Mouse (Mus musculus): ENCODE data around the gene Col4a3bp. TPM values are rescaled to one million over a fixed set of nuclear protein-coding genes. Genes with fewer than 3 reads are reported as not detected.
"Not testable (repeated sequence)": the region's sequence is repeated elsewhere in the genome, so short reads cannot be mapped to it uniquely, and the experiment has no call there.

Col4a3bp gene
- total and polyA plus RNA-seq, 2 experiments from 2014 or later: 9.5 to 35.0 TPM

DNA sequence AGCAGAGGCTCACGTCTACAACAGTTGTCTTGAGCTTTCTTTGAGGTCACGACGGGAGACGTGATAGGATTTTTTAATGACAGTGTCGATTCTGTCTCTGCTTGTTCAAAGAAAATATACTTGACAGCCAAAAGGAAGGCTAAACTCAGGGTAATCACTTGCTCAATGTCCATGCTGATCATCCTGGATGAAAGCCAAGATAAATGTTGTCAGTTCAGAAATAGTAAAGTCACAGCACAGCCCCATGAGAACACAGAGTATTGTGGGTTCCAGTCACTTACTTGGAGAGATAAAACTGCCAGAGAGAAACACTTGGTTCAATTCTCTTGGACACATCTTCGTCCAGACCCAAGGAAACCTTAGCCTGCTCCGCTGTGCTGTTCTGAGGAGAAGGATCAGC, 116.5 kb downstream of the Col4a3bp start:
- Histone ChIP-seq H3K4me3 (ENCODE audit: low read length) (no peak overlapping the region), H3K9me3 (ENCODE audit: low read length) (no peaks in the 10 kb centered on the region), H3K36me3 (ENCODE audit: insufficient read depth, low read length) (peaks cover 82% of the 10 kb centered on the region), H3K4me2 (ENCODE audit: low read depth, low read length) (no peak overlapping the region), H3K27ac (no peak overlapping the region), H3K27me3 (ENCODE audit: insufficient read depth, low read length) (no peaks in the 10 kb centered on the region), H3K9ac (replicated peaks; ENCODE audit: low read length) (no peak overlapping the region), H3K4me1 (ENCODE audit: insufficient read depth, low read length) (no peaks in the 10 kb centered on the region)
- ATAC-seq: no peak
- DNase-seq (ENCODE audit: low spot score): no peak
- no peak for TF ChIP-seq CTCF (IDR thresholded peaks at IDR 0.05; ENCODE audit: low read depth)
- 84% methylated on average over 7 of the region's 7 CpGs for WGBS

GRCm38 (mm10) chr13:96660095-96660860, 117.9 kb downstream of the Col4a3bp start:
- no peak overlapping the region for H3K9ac ChIP-seq (replicated peaks; ENCODE audit: low read length)
- no peak for TF ChIP-seq CTCF (IDR thresholded peaks at IDR 0.05; ENCODE audit: low read depth)
- H3K9me3 ChIP-seq (ENCODE audit: low read length): no peaks in the 10 kb centered on the region
- H3K4me2 ChIP-seq (ENCODE audit: low read depth, low read length): no peak overlapping the region
- peak; percentile 19 for DNase-seq (ENCODE audit: low spot score)
- WGBS: 37% methylated on average over 10 of the region's 10 CpGs
- no peak overlapping the region for H3K4me3 ChIP-seq (ENCODE audit: low read length)
- no peak overlapping the region for H3K27ac ChIP-seq
- ATAC-seq: peak; percentile 67
- peaks cover 78% of the 10 kb centered on the region for H3K36me3 ChIP-seq (ENCODE audit: insufficient read depth, low read length)
- no peaks in the 10 kb centered on the region for H3K27me3 ChIP-seq (ENCODE audit: insufficient read depth, low read length)
- no peaks in the 10 kb centered on the region for H3K4me1 ChIP-seq (ENCODE audit: insufficient read depth, low read length)

GRCm38 (mm10) chr13:96663120-96663519, 120.7 kb downstream of the Col4a3bp start:
- ATAC-seq; H3K4me2 ChIP-seq (ENCODE audit: low read depth, low read length); H3K4me3 ChIP-seq (ENCODE audit: low read length); DNase-seq (ENCODE audit: low spot score); H3K4me1 ChIP-seq (ENCODE audit: insufficient read depth, low read length); H3K9ac ChIP-seq (replicated peaks; ENCODE audit: low read length); H3K27me3 ChIP-seq (ENCODE audit: insufficient read depth, low read length); H3K27ac ChIP-seq; H3K9me3 ChIP-seq (ENCODE audit: low read length): not testable (repeated sequence)
- 96% methylated on average over 4 of the region's 4 CpGs for WGBS
- peaks cover 64% of the 10 kb centered on the region for H3K36me3 ChIP-seq (ENCODE audit: insufficient read depth, low read length)

- H3K36me3 ChIP-seq (ENCODE audit: insufficient read depth, low read length): peaks cover 50% of the 10 kb centered on the region
These were observed 122.1 kb downstream of the Col4a3bp start for GRCm38 (mm10) chr13:96664419-96664974.

GRCm38 (mm10) chr13:96670019-96670405, 127.6 kb downstream of the Col4a3bp start:
- Histone ChIP-seq H3K4me1 (ENCODE audit: insufficient read depth, low read length) (peaks cover 20% of the 10 kb centered on the region; the same call in 1 of the 2 replicates), H3K27me3 (ENCODE audit: insufficient read depth, low read length) (no peaks in the 10 kb centered on the region), H3K9me3 (ENCODE audit: low read length) (no peaks in the 10 kb centered on the region), H3K36me3 (ENCODE audit: insufficient read depth, low read length) (peaks cover 10% of the 10 kb centered on the region), H3K4me3 (ENCODE audit: low read length) (peak overlapping the region; percentile 92), H3K9ac (replicated peaks; ENCODE audit: low read length) (peak overlapping the region; percentile 89), H3K4me2 (ENCODE audit: low read depth, low read length) (peak overlapping the region; percentile 80), H3K27ac (peak overlapping the region; percentile 96)
- no peak for TF ChIP-seq CTCF (IDR thresholded peaks at IDR 0.05; ENCODE audit: low read depth)
- DNase-seq (ENCODE audit: low spot score) (no peak), ATAC-seq (no peak)
- 2% methylated on average over 13 of the region's 13 CpGs for WGBS

More at GRCm38 (mm10) chr13:96664419-96664974, 122.1 kb downstream of the Col4a3bp start:
- H3K9me3 ChIP-seq (ENCODE audit: low read length): no peaks in the 10 kb centered on the region
- ATAC-seq (no peak), DNase-seq (ENCODE audit: low spot score) (no peak)
- peaks cover 13% of the 10 kb centered on the region; the same call in 1 of the 2 replicates for H3K4me1 ChIP-seq (ENCODE audit: insufficient read depth, low read length)
- no peak for TF ChIP-seq CTCF (IDR thresholded peaks at IDR 0.05; ENCODE audit: low read depth)
- H3K4me2 ChIP-seq (ENCODE audit: low read depth, low read length): no peak overlapping the region
- H3K27ac ChIP-seq: no peak overlapping the region
- H3K27me3 ChIP-seq (ENCODE audit: insufficient read depth, low read length): no peaks in the 10 kb centered on the region
- WGBS: 90% methylated on average over 7 of the region's 7 CpGs
- no peak overlapping the region for H3K4me3 ChIP-seq (ENCODE audit: low read length)
- H3K9ac ChIP-seq (replicated peaks; ENCODE audit: low read length): no peak overlapping the region

- H3K4me1 ChIP-seq (ENCODE audit: insufficient read depth, low read length): peaks cover 20% of the 10 kb centered on the region; the same call in 1 of the 2 replicates
- DNase-seq (ENCODE audit: low spot score) (peak; percentile 99), ATAC-seq (peak; percentile 100)
- no peaks in the 10 kb centered on the region for H3K27me3 ChIP-seq (ENCODE audit: insufficient read depth, low read length)
- no peak for TF ChIP-seq CTCF (IDR thresholded peaks at IDR 0.05; ENCODE audit: low read depth)
- peak within 1 kb of the TSS; percentile 96 for H3K27ac ChIP-seq
- no peaks in the 10 kb centered on the region for H3K9me3 ChIP-seq (ENCODE audit: low read length)
- peak within 1 kb of the TSS; percentile 80 for H3K4me2 ChIP-seq (ENCODE audit: low read depth, low read length)
- H3K36me3 ChIP-seq (ENCODE audit: insufficient read depth, low read length): peaks cover 6% of the 10 kb centered on the region; the same call in 1 of the 2 replicates
- H3K4me3 ChIP-seq (ENCODE audit: low read length): peak within 1 kb of the TSS; percentile 92
- H3K9ac ChIP-seq (replicated peaks; ENCODE audit: low read length): peak within 1 kb of the TSS; percentile 89
- under 1% methylated on average over 67 of the region's 70 CpGs for WGBS
These were observed 128.1 kb downstream of the Col4a3bp start, which contains the start of gene Hmgcr for GRCm38 (mm10) chr13:96670406-96671077. Gene Hmgcr, minus strand, starts transcription at chr13:96670936.
